Mouse (Mus musculus): ENCODE results near the gene Hyal1.

Gene Hyal1

DNA sequence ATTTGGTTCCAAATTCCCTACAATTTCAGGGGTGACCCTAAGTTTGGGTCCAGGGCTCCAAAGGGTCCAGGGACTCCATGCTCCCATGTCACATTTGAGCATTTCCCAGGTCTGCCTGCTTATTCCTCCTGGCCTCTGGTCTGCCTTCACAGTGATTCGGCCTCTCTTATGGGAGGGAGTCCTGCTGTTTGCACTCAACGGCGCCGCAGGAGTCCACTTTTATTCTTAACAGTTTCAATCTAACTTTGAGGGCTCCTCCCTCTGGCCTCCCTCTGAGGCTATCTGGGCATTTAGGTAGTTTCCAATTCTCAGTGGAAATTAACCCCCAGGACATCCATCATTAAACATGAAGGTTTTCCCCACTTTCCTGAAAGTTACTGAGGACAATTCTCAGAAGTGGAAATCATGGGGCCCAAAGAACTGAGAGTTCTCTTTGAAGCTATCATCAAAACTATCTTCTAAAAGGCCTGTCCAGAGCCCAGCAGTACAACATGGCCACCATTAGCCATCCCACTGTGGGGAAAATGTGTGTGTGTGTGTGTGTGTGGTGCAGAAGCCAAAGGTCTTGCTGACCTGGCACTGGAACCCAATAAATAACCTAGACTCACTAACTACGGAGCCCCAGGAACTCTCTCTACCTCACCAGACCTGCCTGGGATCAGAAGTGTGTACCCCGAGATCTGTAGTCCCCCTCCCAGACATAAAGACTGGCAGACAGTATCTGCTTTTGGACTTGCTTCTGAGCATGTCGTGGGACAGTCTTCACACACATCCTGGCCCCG, 17.7 kb downstream of the Hyal1 start:
- DNase-seq (ENCODE audit: low spot score in 2 of 2): no peak

GRCm38 (mm10) chr9:107596619-107597569, 20.2 kb downstream of the Hyal1 start:
- DNase-seq (ENCODE audit: low spot score in 2 of 2): no peak

GRCm38 (mm10) chr9:107598385-107598784, 21.7 kb downstream of the Hyal1 start:
- DNase-seq (ENCODE audit: low spot score in 2 of 2): no peak

DNA sequence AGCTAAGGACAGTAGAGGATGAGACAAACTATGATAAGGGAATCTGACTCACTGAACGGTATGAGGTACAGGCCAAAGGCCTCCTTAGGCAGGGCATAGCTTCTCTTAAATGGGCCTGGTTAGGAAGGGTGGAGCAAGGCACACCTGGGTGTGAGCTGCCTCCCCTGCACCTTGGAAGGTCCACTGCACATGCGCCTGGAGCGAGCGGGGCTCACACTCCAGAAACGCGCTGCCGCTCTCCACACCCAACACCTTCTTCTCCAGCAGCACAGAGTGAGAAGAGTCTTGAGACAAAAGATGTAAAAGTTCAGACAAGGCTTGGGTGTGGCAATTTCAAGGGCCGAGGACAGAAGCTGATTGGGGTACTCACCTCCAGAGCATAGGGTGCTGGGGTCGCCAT, 22.7 kb downstream of the Hyal1 start:
- DNase-seq (ENCODE audit: low spot score in 2 of 2): no peak

GRCm38 (mm10) chr9:107599842-107600241, 23.1 kb downstream of the Hyal1 start:
- peak in 1 of 2 experiments; percentile 40 for DNase-seq (ENCODE audit: low spot score in 2 of 2)

DNA sequence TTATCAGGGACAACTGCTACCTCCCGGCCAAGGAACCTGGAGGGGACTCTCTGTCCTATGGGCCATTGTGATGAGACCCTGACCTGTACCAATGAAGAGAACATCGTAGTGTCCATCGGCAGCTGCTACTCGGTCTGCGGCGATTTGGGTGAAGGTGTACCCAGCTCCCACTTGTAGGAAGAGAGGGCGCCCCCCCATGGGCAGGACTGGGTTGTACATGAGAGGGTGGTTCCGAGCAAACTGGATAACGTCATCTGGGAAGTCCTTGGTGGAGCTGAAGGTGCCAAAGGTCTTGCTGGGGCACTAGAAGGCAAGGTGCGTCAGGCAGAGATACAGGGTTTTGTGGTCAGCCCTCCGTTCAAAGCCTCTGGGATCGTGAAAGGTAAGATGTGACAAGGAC, 24.0 kb downstream of the Hyal1 start:
- no peak for DNase-seq (ENCODE audit: low spot score in 2 of 2)

DNA sequence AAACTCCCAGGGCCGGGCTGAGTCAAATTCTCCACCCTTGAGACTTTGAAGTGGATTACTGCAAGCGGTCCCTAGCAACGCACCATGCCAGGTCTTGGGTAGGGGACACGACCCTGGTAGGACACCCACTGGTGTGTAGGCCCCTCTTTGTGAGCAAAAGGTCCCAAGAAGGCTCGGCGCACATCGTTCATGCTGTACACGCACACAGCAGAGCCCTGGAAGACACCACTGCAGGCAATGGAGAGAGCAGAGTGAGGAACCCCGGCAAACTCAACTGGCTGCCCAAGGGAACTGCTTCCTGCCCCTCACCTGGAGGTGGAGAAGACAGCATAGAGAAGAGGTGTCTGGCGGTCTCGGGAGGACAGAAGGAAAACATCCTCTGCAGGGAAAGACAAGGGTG, 24.5 kb downstream of the Hyal1 start:
- DNase-seq (ENCODE audit: low spot score in 2 of 2): no peak

GRCm38 (mm10) chr9:107602068-107602648, 25.4 kb downstream of the Hyal1 start:
- peak; percentile 91 to 96 for DNase-seq (ENCODE audit: low spot score in 2 of 2)

- no peak for DNase-seq (ENCODE audit: low spot score in 2 of 2)
Observed at GRCm38 (mm10) chr9:107603251-107603650, 26.5 kb downstream of the Hyal1 start.

DNA sequence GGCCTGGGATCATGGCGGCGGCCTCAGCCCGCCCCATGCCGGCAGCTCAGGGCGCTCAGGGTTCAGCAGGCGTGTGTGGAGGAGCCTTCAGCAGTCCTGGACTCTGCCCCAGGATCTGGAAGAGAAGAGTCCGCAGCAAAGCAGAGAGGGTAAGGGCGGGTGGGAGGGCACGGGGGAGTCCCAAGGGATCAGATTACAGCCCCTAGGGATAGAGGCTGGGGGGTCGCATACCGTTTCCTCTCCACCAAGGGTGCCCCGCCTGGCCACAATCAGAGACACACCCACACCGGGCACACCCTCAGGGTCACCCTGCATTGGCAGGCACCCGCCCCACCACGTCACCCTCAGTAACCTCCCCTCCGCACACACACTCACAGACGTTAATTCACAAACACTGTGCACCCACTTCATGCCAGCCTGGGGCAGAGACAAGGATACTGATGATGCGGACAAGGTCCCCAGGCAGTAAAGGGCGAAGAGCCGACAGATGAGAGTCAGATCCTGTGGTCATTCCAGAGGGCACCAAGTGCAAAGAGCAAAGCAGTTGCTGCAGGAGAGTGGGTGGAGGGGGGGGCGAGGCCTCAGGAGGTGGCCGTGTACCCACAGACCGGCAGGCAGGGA, 28.4 kb downstream of the Hyal1 start:
- no peak for DNase-seq (ENCODE audit: low spot score in 2 of 2)

GRCm38 (mm10) chr9:107606591-107606990, 29.9 kb downstream of the Hyal1 start:
- no peak for DNase-seq (ENCODE audit: low spot score in 2 of 2)

DNA sequence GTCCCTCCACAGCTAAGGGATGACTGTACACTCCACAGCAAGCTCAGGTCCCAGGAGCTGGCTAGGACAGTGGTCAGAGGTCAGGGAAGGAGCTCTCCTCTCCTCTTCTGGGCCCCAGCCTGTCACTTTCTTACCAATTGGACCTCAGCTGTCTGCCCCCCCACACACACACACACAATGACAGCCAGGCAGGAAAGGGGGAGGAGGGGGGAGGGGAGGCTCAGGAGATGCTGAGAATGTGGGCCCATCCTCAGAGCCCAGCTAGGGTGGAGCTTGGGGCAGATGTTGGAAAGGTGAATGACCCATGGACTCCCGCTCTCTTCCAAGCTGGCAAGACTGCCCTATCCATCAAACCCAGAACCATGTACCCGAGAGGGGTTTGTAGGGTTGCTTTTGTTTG, 30.3 kb downstream of the Hyal1 start:
- no peak for DNase-seq (ENCODE audit: low spot score in 2 of 2)

DNA sequence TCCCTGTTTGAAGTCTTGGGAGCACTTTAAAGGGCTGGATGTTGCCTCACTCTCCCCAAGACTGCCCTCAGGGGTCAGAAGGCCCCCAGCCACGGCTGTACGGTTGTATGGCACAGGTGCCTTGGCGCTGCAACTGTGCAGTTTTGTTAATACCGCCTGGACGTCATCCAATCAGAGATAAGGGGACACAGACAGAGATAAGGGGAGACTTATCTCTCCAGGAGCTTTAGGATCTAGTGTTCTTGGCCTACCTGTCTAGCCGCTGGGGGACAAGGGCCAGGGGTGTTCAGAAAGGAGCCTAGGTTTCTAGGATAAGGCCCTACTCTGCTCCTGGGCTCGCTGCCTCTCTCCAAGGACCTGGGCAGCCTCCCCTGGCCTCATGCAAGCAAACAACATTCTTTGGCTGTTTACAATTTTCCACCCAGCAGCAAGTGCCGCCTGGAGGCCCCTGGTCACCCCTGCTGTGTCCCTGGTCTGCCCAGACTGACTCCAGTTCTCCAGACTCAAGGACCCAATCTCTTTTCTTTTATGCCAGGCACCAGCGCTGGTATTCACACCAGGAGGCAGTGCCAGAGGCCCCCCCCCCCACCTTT, 31.0 kb downstream of the Hyal1 start:
- no peak for DNase-seq (ENCODE audit: low spot score in 2 of 2)

GRCm38 (mm10) chr9:107608741-107609432, 32.2 kb downstream of the Hyal1 start, which contains the start of gene Sema3b:
Sema3b (minus strand) TSS chr9:107609229.
- DNase-seq (ENCODE audit: low spot score in 2 of 2): no peak

- no peak for DNase-seq (ENCODE audit: low spot score in 2 of 2)
Observed at GRCm38 (mm10) chr9:107609433-107609830, 32.7 kb downstream of the Hyal1 start.

DNA sequence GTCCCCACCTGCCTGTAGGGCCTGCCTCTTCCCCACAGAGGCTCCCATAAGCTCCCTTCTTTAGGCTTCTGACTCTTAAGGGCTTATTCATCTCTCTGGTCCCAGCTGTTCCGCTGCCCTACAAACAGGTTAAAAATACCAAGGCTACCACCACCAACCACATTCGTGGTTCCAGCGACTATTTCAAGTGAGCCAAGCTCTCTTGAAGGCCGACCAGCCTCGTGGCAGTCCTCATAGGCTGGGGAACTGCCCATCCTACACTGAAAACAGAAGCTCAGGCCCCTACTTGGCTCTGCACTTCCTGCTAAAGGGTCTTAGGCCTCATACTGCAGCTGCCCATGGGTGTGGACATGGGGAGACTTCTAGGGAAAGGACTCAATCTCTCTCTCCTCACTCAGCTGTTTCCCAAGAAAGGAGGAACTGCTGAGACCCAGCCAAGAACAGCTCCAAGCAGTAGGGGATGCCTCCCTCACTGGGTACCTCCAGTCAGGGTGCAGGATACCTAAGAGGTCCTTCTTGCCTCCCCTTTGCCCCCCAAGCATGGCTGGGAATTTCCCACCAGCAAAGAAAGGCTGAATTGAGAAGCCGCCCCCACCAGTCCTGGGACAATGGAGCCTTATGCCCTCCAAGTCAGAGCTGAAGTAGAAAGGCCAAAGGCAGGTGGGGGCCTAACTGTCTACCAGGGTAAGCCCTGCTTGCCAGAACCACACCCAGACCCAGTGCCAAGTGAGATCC, 34.9 kb downstream of the Hyal1 start:
- peak in 1 of 2 experiments; percentile 34 for DNase-seq (ENCODE audit: low spot score in 2 of 2)

DNA sequence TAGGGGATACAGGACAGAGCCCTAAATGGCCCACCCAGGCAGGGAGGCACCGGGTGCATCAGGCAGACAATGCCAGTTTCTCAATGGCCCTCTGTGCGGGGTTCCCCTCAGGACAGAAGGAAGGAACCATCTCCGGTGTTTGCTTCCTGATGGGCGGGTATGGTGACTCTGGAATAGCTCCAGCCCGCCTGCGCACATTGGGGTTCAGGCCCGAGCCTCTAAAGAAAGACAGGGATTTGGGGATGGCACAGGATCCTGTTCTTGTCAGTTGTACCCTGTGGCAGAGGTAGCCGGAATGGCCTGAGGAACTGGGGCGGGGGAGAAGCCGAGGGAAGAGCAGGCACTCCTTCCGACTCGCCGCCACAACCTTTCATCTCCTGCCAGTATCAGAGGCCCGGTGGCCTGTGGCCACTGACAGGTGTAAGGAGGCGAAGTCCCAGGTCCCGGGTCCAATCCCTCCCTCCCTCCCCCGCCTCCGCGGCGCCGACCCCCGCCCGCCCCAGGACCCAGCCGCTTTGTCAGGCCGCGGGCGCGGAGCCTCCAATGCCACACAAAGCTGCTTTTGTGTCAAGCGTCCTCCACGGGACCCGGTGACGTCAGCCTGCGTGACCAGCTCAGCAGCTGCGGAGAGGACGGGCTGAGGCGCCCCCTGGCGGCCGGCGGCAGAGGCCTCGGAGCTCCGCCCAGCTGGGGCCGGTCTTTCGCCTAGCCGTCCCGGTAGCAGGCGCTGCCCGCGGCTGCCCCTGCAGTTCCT, 35.6 kb downstream of the Hyal1 start:
- peak; percentile 98 for DNase-seq (ENCODE audit: low spot score in 2 of 2)

DNA sequence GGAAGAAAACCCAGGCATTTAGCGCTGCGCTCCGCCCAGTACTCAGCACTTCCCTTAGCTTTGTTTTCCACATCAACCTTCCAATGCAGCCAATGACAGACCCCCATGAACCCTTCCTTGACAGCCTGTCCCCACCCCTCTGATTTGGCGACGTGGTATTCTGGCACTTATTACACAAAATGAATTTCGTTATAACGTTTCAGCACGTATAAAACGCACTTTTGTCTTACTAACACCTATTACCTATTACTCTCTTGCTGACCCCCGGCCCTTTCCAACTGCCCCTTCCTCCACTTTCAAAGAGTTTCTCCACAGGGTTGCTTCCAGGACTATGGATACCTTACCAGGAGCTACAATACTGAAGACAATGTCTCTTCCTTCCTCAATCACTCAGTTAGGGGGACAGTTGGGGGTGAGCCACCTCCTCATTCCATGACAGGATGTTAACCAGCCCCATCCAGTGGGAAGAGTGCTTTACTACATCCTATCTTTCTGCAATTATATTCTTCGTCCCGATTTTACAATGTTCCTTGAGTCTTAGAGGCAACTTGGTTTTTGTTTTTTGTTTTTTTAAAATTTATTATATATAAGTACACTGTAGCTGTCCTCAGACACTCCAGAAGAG, 36.3 kb downstream of the Hyal1 start:
- no peak for DNase-seq (ENCODE audit: low spot score in 2 of 2)

- DNase-seq (ENCODE audit: low spot score in 2 of 2): no peak
Observed at GRCm38 (mm10) chr9:107615035-107615434, 38.3 kb downstream of the Hyal1 start.

Measured in right cerebral cortex, adult 2 months (tissue).